Mouse (Mus musculus): ENCODE measurements at regions not wholly inside any gene's neighbourhood (a gene's known extent, or its start where the extent isn't known, plus 50 kb on each side); places are given as distances from the start of the nearest gene placed in this dataset.

GRCm38 (mm10) chr5:132671496-132671895, 128.4 kb upstream of the Auts2 start:
- DNase-seq (ENCODE audit: low read depth, low spot score), result no peak

- DNase-seq (ENCODE audit: low read depth, low spot score), result no peak
Observed at GRCm38 (mm10) chr5:132667316-132667715, 124.2 kb upstream of the Auts2 start.

- no peak for DNase-seq (ENCODE audit: low read depth, low spot score)
Observed at GRCm38 (mm10) chr5:132661266-132661665, 118.1 kb upstream of the Auts2 start.

DNA sequence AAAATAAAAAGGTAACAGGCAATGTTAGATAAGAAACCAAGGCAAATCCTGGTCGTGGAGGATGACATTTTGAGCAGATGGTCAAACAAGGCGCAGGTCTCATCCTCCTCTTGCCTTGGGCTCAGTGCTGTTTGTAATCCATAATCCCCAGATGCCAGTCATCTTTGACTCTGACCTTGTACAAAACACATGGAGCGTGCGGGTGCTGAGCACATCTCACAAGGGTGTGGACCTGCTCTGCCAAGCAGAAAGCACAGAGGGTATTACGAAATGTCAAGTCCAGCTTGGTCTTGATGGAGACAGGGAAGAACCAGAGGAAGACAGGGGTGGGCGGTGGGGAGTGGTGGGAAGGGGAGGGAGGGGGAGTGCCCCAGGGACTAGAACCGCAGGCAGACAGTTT, 116.9 kb upstream of the Auts2 start:
- DNase-seq (ENCODE audit: low read depth, low spot score), result no peak

- no peak for DNase-seq (ENCODE audit: low read depth, low spot score)
Observed at GRCm38 (mm10) chr5:132654382-132654781, 111.2 kb upstream of the Auts2 start.

GRCm38 (mm10) chr5:132653694-132654300, 110.7 kb upstream of the Auts2 start:
- DNase-seq (ENCODE audit: low read depth, low spot score), result no peak

- no peak for DNase-seq (ENCODE audit: low read depth, low spot score)
Observed at GRCm38 (mm10) chr5:132652201-132652600, 109.1 kb upstream of the Auts2 start.

GRCm38 (mm10) chr5:132649771-132650170, 106.6 kb upstream of the Auts2 start:
- no peak for DNase-seq (ENCODE audit: low read depth, low spot score)

- DNase-seq (ENCODE audit: low read depth, low spot score), result no peak
Observed at GRCm38 (mm10) chr5:132648751-132649150, 105.6 kb upstream of the Auts2 start.

- no peak for DNase-seq (ENCODE audit: low read depth, low spot score)
Observed at GRCm38 (mm10) chr5:132644646-132645172, 101.6 kb upstream of the Auts2 start.

DNA sequence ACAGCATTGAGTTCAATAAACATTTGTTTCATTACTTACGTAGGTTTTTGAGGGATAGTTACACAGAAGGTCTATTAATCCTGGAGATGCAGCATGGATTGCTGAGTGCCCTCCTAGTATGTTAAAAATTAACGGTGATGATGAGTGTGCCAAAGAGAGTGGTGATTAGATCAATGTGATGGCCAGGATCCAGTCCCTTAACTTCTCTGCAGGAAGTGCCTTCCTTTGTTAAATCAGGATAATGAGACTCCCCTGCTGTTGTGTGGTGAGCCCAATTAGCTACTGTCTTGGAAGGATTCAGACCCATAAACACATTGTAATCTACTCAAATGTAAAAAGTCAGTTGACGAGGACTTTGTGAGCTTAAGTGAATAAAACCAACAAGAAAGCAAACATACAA, 100.1 kb upstream of the Auts2 start:
- no peak for DNase-seq (ENCODE audit: low read depth, low spot score)

- no peak for DNase-seq (ENCODE audit: low read depth, low spot score)
Observed at GRCm38 (mm10) chr5:132633198-132633884, 90.2 kb upstream of the Auts2 start.

- DNase-seq (ENCODE audit: low read depth, low spot score), result no peak
Observed at GRCm38 (mm10) chr5:132621751-132622150, 78.6 kb upstream of the Auts2 start.

GRCm38 (mm10) chr5:132617241-132617640, 74.1 kb upstream of the Auts2 start:
- no peak for DNase-seq (ENCODE audit: low read depth, low spot score)

DNA sequence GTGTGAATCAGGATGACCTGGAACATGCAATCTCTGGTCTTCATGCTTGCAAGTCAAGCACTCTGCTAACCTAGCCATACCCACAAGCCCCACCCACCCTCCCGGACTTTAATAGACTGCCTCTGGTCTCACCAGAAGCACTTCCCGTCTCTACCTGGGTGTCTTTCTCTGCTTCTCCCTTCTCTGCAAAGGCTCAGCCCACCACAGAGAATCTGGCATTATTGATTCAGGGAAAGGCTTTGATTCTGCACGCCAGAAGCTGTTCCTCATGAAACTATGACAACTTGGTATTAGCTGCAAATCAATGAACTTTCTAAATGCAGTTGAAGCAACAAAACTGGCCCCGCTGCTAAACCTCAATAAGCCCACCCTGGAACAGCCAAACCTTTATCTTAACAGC, 66.1 kb upstream of the Auts2 start:
- no peak for DNase-seq (ENCODE audit: low read depth, low spot score)

GRCm38 (mm10) chr5:132606216-132606615, 63.1 kb upstream of the Auts2 start:
- DNase-seq (ENCODE audit: low read depth, low spot score), result no peak

DNA sequence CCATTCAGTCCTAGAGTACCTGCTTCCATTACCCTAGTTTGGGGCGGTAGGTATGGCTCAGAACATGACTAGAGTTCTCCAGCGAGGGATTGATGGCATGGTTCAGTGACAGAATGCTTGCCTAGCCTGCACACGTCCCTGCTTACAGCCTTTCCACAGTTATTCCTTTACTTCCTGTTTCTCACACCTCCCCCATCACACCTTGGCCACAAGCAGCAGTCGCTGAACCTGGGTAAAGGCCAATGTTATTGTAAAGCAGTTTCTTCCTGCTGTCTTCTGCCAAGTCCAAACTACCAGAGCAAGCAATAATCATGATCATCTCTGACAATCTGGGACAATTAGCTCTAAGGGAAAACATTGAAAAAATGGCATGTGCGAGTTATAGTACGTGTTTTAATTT, 51.7 kb upstream of the Auts2 start:
- DNase-seq (ENCODE audit: low read depth, low spot score), result no peak
